Mouse (Mus musculus) liver, adult 2 months (tissue): ENCODE data around the gene Gm11032.

Source experiments
- CTCF ChIP-seq: fragments of 200-500 bp; IDR thresholded peaks from 2 replicates; pipeline ENCODE4 v1.5.1; 2011; ENCODE audit warnings: low read depth, low read length, control low read depth
- POLR2A ChIP-seq: fragments of 200-500 bp; IDR thresholded peaks from 2 replicates; pipeline ENCODE4 v1.6.1; 2011; ENCODE audit warnings: low read length, control low read depth; ENCODE audit not compliant: insufficient read depth; ENCODE audit errors: extremely low read depth

- TF ChIP-seq POLR2A = no peak
- TF ChIP-seq CTCF = no peak
Observed at GRCm38 (mm10) chr11:4577079-4577478, 42.8 kb upstream of the Gm11032 start.
